Mouse (Mus musculus): Measurements from ENCODE around the gene Isoc2a.
A peak's percentile ranks its signal among the peaks of the same experiment; 100 is the strongest.
"Not testable (repeated sequence)": the region's sequence is repeated elsewhere in the genome, so short reads cannot be mapped to it uniquely, and the experiment has no call there.

Isoc2a gene

GRCm38 (mm10) chr7:4876753-4877221, at the start of gene Isoc2a:
TSS of gene Isoc2a (plus strand) at chr7:4877153.
- DNase-seq = peak; percentile 100

- DNase-seq = no peak
Measured at GRCm38 (mm10) chr7:4830476-4830875, 46.5 kb upstream of the Isoc2a start.

- no peak for DNase-seq
Measured at GRCm38 (mm10) chr7:4835631-4836327, 41.2 kb upstream of the Isoc2a start.

- peak; percentile 92 for DNase-seq
Measured at GRCm38 (mm10) chr7:4836351-4836792, 40.6 kb upstream of the Isoc2a start.

- no peak for DNase-seq
Measured at GRCm38 (mm10) chr7:4837639-4838038, 39.3 kb upstream of the Isoc2a start.

- no peak for DNase-seq
Measured at GRCm38 (mm10) chr7:4842077-4842476, 34.9 kb upstream of the Isoc2a start.

- DNase-seq = peak; percentile 85
Measured at GRCm38 (mm10) chr7:4842634-4843131, 34.3 kb upstream of the Isoc2a start.

- peak; percentile 92 for DNase-seq
Measured at GRCm38 (mm10) chr7:4843604-4844244, 33.2 kb upstream of the Isoc2a start.

GRCm38 (mm10) chr7:4844245-4844916, 32.6 kb upstream of the Isoc2a start, which contains the start of gene Shisa7:
TSS of gene Shisa7 (minus strand) at chr7:4844696.
- no peak for DNase-seq

- DNase-seq = peak; percentile 92
Measured at GRCm38 (mm10) chr7:4844917-4845309, 32.0 kb upstream of the Isoc2a start.

- no peak for DNase-seq
Measured at GRCm38 (mm10) chr7:4849372-4849771, 27.6 kb upstream of the Isoc2a start.

GRCm38 (mm10) chr7:4850621-4851314, 26.2 kb upstream of the Isoc2a start:
- peak; percentile 87 for DNase-seq

GRCm38 (mm10) chr7:4851315-4851688, 25.7 kb upstream of the Isoc2a start:
- peak; percentile 86 for DNase-seq

- peak; percentile 86 for DNase-seq
Measured at GRCm38 (mm10) chr7:4853613-4854012, 23.3 kb upstream of the Isoc2a start.

GRCm38 (mm10) chr7:4856508-4856907, 20.4 kb upstream of the Isoc2a start:
- DNase-seq = peak; percentile 74

GRCm38 (mm10) chr7:4857321-4857720, 19.6 kb upstream of the Isoc2a start:
- no peak for DNase-seq

GRCm38 (mm10) chr7:4859418-4859978, 17.5 kb upstream of the Isoc2a start:
- peak; percentile 82 for DNase-seq

GRCm38 (mm10) chr7:4860926-4861325, 16.0 kb upstream of the Isoc2a start:
- not testable (repeated sequence) for DNase-seq

GRCm38 (mm10) chr7:4863041-4863440, 13.9 kb upstream of the Isoc2a start:
- peak; percentile 96 for DNase-seq

- DNase-seq = peak; percentile 91
Measured at GRCm38 (mm10) chr7:4863541-4864080, 13.3 kb upstream of the Isoc2a start.

GRCm38 (mm10) chr7:4864130-4864845, 12.7 kb upstream of the Isoc2a start:
- DNase-seq = peak; percentile 77

All from heart, adult 11 months (tissue).